16 mouse cellular contexts compared by ENCODE assay signal in the genomic region with DNA sequence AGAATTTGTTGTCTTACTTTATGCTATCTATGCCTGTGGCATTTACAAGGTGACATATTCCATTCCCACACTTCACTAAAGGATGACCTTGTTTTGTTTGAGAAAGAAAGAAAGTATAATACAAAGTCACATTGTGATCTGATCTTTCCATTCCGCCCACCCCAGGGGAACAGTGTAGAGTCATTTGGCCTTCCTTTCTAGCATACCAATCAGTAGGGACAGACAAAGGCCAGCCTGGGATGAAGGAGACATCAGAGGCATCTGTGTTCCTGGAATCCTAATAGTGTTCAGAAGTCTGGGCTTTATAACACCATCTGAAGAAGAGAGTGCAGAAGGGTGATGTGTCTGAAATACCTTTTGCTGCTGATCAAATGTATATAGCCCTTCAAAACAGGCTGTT.
"Had no signal": no experiment of that assay in that cellular context is flagged by ENCODE, and none has a peak within 500 bp of the region (broad histone marks: within the 10 kb centered on the region; RNA-seq: fewer than 3 reads in every experiment).

No protein-coding gene starts in this region.

- ATAC-seq: liver, embryonic 12.5 days had no signal

- H3K4me1 ChIP-seq: liver, embryonic 12.5 days; midbrain, embryonic 12.5 days; neural tube, embryonic 13.5 days; neural tube, embryonic 15.5 days; stomach, embryonic 15.5 days had no signal

- H3K9me3 ChIP-seq: liver, embryonic 12.5 days; midbrain, embryonic 12.5 days; neural tube, embryonic 13.5 days; neural tube, embryonic 15.5 days; stomach, embryonic 15.5 days had no signal

- DNase-seq: lung, adult 18-20 months; lung, embryonic 14.5 days; lung, postnatal 10 days; lung, postnatal 4 days; right cerebral cortex, postnatal 14 days; thymus, adult 2 months; thymus, postnatal 25 days; thymus, postnatal 4 days had no signal

- H3K27me3 ChIP-seq: liver, embryonic 12.5 days; midbrain, embryonic 12.5 days; neural tube, embryonic 13.5 days; neural tube, embryonic 15.5 days; stomach, embryonic 15.5 days had no signal

- H3K27ac ChIP-seq: liver, embryonic 12.5 days; liver, embryonic 14.5 days; midbrain, embryonic 12.5 days; neural tube, embryonic 13.5 days; neural tube, embryonic 15.5 days; stomach, embryonic 15.5 days; stomach, postnatal 0 days had no signal

- H3K4me3 ChIP-seq: liver, embryonic 12.5 days; midbrain, embryonic 12.5 days; myocyte; neural tube, embryonic 13.5 days; neural tube, embryonic 15.5 days; stomach, embryonic 15.5 days had no signal

- H3K4me2 ChIP-seq: liver, embryonic 12.5 days; lung, embryonic 14.5 days; midbrain, embryonic 12.5 days; neural tube, embryonic 13.5 days; neural tube, embryonic 15.5 days; stomach, embryonic 15.5 days had no signal

- H3K9ac ChIP-seq: liver, embryonic 12.5 days; liver, embryonic 14.5 days; lung, embryonic 14.5 days; midbrain, embryonic 12.5 days; neural tube, embryonic 13.5 days; neural tube, embryonic 15.5 days; stomach, embryonic 15.5 days had no signal

- H3K36me3 ChIP-seq: liver, embryonic 12.5 days; midbrain, embryonic 12.5 days; neural tube, embryonic 13.5 days; neural tube, embryonic 15.5 days; stomach, embryonic 15.5 days had no signal
